Mouse (Mus musculus): Measurements from ENCODE around the gene Zmym4. TPM values are rescaled to one million over a fixed set of nuclear protein-coding genes. Genes with fewer than 3 reads are reported as not detected.
"Not testable (repeated sequence)": the region's sequence is repeated elsewhere in the genome, so short reads cannot be mapped to it uniquely, and the experiment has no call there.

Gene Zmym4
- polyA plus RNA-seq, 1 experiment = 6.7 TPM

DNA sequence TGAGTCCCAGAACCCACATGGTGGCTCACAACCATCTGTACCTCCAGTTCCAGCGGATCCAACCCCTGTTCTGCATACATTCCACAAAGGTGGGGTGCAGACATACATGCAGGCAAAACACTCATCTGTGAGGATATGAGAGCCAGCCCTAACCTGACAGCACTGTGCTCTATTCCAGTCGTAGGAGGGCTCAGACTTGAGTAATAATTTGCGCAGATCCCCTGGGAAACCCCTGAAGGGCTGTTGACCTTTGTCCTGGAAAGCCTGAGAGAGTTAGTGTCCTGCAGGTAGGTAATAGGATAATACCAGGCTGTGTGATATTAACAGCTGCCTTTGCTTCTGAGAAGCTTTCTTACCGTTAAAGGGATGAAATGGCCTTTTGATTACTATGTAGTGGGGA lies 20.6 kb upstream of the Zmym4 start:
- Histone ChIP-seq H3K4me2 (ENCODE audit: low read depth) (no peak overlapping the region), H3ac (ENCODE audit: control insufficient read depth, insufficient read length) (no peak overlapping the region), H3K36me3 (ENCODE audit: control insufficient read depth, insufficient read depth) (no peaks in the 10 kb centered on the region), H3K4me3 (no peak overlapping the region), H3K27me3 (ENCODE audit: control insufficient read depth, insufficient read depth, insufficient read length) (no peaks in the 10 kb centered on the region), H3K79me2 (ENCODE audit: control insufficient read depth, insufficient read depth) (no peaks in the 10 kb centered on the region)
- no peak for TF ChIP-seq REST (IDR thresholded peaks at IDR 0.05; ENCODE audit: insufficient read depth, insufficient read length)
- no peak for TF ChIP-seq MYOG (IDR thresholded peaks at IDR 0.05; ENCODE audit: control insufficient read depth in 1 of 3, insufficient read depth in 1 of 3, insufficient read length in 2 of 3, low read depth in 2 of 3)
- TF ChIP-seq TCF12 (IDR thresholded peaks at IDR 0.05; ENCODE audit: insufficient read depth, poor library complexity, severe bottlenecking) = no peak
- no peak for TF ChIP-seq SRF (IDR thresholded peaks at IDR 0.05; ENCODE audit: control insufficient read depth, insufficient read length, low read depth)
- no peak for TF ChIP-seq E2F4 (IDR thresholded peaks at IDR 0.05; ENCODE audit: insufficient read depth)
- TF ChIP-seq POLR2AphosphoS2 (IDR thresholded peaks at IDR 0.05; ENCODE audit: insufficient read length, low read depth) = no peak
- TF ChIP-seq MYOD1 (IDR thresholded peaks at IDR 0.05; ENCODE audit: control insufficient read depth in 1 of 3, insufficient read length in 2 of 3, low read depth in 2 of 3) = no peak
- no peak for TF ChIP-seq POLR2A (IDR thresholded peaks at IDR 0.05; ENCODE audit: insufficient read length, low read depth)
- no peak for TF ChIP-seq TCF3 (IDR thresholded peaks at IDR 0.05; ENCODE audit: insufficient read length, low read depth)
- TF ChIP-seq USF1 (IDR thresholded peaks at IDR 0.05; ENCODE audit: low read depth) = no peak
- TF ChIP-seq MAX (IDR thresholded peaks at IDR 0.05; ENCODE audit: low read depth) = no peak
- no peak for TF ChIP-seq CEBPB (IDR thresholded peaks at IDR 0.05; ENCODE audit: insufficient read depth, poor library complexity, severe bottlenecking)

GRCm38 (mm10) chr4:126986768-126987167 lies 18.8 kb upstream of the Zmym4 start:
- Histone ChIP-seq H3K4me3 (no peak overlapping the region), H3ac (ENCODE audit: control insufficient read depth, insufficient read length) (no peak overlapping the region), H3K4me2 (ENCODE audit: low read depth) (no peak overlapping the region), H3K79me2 (ENCODE audit: control insufficient read depth, insufficient read depth) (no peaks in the 10 kb centered on the region), H3K36me3 (ENCODE audit: control insufficient read depth, insufficient read depth) (no peaks in the 10 kb centered on the region), H3K27me3 (ENCODE audit: control insufficient read depth, insufficient read depth, insufficient read length) (no peaks in the 10 kb centered on the region)
- TF ChIP-seq POLR2AphosphoS2 (IDR thresholded peaks at IDR 0.05; ENCODE audit: insufficient read length, low read depth) (no peak), MAX (IDR thresholded peaks at IDR 0.05; ENCODE audit: low read depth) (no peak), TCF3 (IDR thresholded peaks at IDR 0.05; ENCODE audit: insufficient read length, low read depth) (no peak), USF1 (IDR thresholded peaks at IDR 0.05; ENCODE audit: low read depth) (no peak)

DNA sequence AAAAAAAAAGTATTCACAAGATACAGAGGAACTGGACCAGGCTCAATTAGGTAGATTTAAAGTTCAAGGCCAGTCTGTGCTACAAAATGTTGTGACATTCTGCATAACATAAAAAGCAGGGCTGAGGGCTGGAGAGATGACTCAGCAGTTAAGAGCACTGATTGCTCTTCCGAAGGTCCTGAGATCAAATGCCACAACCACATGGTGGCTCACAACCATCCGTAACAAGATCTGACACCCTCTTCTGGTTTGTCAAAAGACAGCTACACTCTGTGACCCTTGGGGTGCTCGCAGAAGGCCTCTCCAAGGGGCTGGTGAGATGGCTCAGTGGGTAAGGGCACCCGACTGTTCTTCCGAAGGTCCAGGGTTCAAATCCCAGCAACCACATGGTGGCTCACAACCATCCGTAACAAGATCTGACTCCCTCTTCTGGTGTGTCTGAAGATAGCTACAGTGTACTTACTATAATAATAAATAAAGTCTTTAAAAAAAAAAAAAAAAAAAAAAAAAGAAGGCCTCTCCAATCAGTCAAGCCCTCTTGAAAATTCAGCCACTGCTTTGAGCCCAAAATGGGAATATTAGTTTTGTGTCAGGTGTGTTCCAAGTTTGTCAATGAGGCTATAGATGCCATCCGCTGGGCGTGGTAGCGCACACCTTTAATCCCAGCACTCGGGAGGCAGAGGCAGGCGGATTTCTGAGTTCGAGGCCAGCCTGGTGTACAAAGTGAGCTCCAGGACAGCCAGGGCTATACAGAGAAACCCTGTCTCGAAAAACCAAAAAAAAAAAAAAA lies 16.0 kb upstream of the Zmym4 start:
- not testable (repeated sequence) for H3K4me2 ChIP-seq (ENCODE audit: low read depth); H3K27me3 ChIP-seq (ENCODE audit: control insufficient read depth, insufficient read depth, insufficient read length); H3K79me2 ChIP-seq (ENCODE audit: control insufficient read depth, insufficient read depth); H3ac ChIP-seq (ENCODE audit: control insufficient read depth, insufficient read length); H3K36me3 ChIP-seq (ENCODE audit: control insufficient read depth, insufficient read depth); H3K4me3 ChIP-seq

GRCm38 (mm10) chr4:126983321-126983720 lies 15.4 kb upstream of the Zmym4 start:
- Histone ChIP-seq H3K4me3 (no peak overlapping the region), H3K79me2 (ENCODE audit: control insufficient read depth, insufficient read depth) (no peaks in the 10 kb centered on the region), H3K27me3 (ENCODE audit: control insufficient read depth, insufficient read depth, insufficient read length) (no peaks in the 10 kb centered on the region), H3K4me2 (ENCODE audit: low read depth) (no peak overlapping the region), H3K36me3 (ENCODE audit: control insufficient read depth, insufficient read depth) (no peaks in the 10 kb centered on the region), H3ac (ENCODE audit: control insufficient read depth, insufficient read length) (no peak overlapping the region)
- TF ChIP-seq POLR2A (IDR thresholded peaks at IDR 0.05; ENCODE audit: insufficient read length, low read depth) = no peak
- TF ChIP-seq MYOG (IDR thresholded peaks at IDR 0.05; ENCODE audit: control insufficient read depth in 1 of 3, insufficient read depth in 1 of 3, insufficient read length in 2 of 3, low read depth in 2 of 3) = no peak
- TF ChIP-seq POLR2AphosphoS2 (IDR thresholded peaks at IDR 0.05; ENCODE audit: insufficient read length, low read depth) = no peak
- no peak for TF ChIP-seq TCF12 (IDR thresholded peaks at IDR 0.05; ENCODE audit: insufficient read depth, poor library complexity, severe bottlenecking)
- no peak for TF ChIP-seq TCF3 (IDR thresholded peaks at IDR 0.05; ENCODE audit: insufficient read length, low read depth)
- TF ChIP-seq E2F4 (IDR thresholded peaks at IDR 0.05; ENCODE audit: insufficient read depth) = no peak
- no peak for TF ChIP-seq USF1 (IDR thresholded peaks at IDR 0.05; ENCODE audit: low read depth)
- TF ChIP-seq SRF (IDR thresholded peaks at IDR 0.05; ENCODE audit: control insufficient read depth, insufficient read length, low read depth) = no peak
- TF ChIP-seq MAX (IDR thresholded peaks at IDR 0.05; ENCODE audit: low read depth) = no peak
- TF ChIP-seq MYOD1 (IDR thresholded peaks at IDR 0.05; ENCODE audit: control insufficient read depth in 1 of 3, insufficient read length in 2 of 3, low read depth in 2 of 3) = no peak
- TF ChIP-seq CEBPB (IDR thresholded peaks at IDR 0.05; ENCODE audit: insufficient read depth, poor library complexity, severe bottlenecking) = no peak
- no peak for TF ChIP-seq REST (IDR thresholded peaks at IDR 0.05; ENCODE audit: insufficient read depth, insufficient read length)

- no peaks in the 10 kb centered on the region for H3K27me3 ChIP-seq (ENCODE audit: control insufficient read depth, insufficient read depth, insufficient read length)
- no peaks in the 10 kb centered on the region for H3K79me2 ChIP-seq (ENCODE audit: control insufficient read depth, insufficient read depth)
- no peak overlapping the region for H3ac ChIP-seq (ENCODE audit: control insufficient read depth, insufficient read length)
- H3K4me2 ChIP-seq (ENCODE audit: low read depth) = no peak overlapping the region
- H3K36me3 ChIP-seq (ENCODE audit: control insufficient read depth, insufficient read depth) = no peaks in the 10 kb centered on the region
- H3K4me3 ChIP-seq = no peak overlapping the region
- no peak for TF ChIP-seq POLR2AphosphoS2 (IDR thresholded peaks at IDR 0.05; ENCODE audit: insufficient read length, low read depth)
- TF ChIP-seq REST (IDR thresholded peaks at IDR 0.05; ENCODE audit: insufficient read depth, insufficient read length) = no peak
- no peak for TF ChIP-seq CEBPB (IDR thresholded peaks at IDR 0.05; ENCODE audit: insufficient read depth, poor library complexity, severe bottlenecking)
- TF ChIP-seq E2F4 (IDR thresholded peaks at IDR 0.05; ENCODE audit: insufficient read depth) = no peak
- no peak for TF ChIP-seq MYOG (IDR thresholded peaks at IDR 0.05; ENCODE audit: control insufficient read depth in 1 of 3, insufficient read depth in 1 of 3, insufficient read length in 2 of 3, low read depth in 2 of 3)
- no peak for TF ChIP-seq POLR2A (IDR thresholded peaks at IDR 0.05; ENCODE audit: insufficient read length, low read depth)
Observed at GRCm38 (mm10) chr4:126978706-126979105, 10.8 kb upstream of the Zmym4 start.

All from myocyte (in vitro differentiated cells).